Mouse (Mus musculus): ENCODE data around the gene Pde11a. TPM values are rescaled to one million over a fixed set of nuclear protein-coding genes. Genes with fewer than 3 reads are reported as not detected.
A peak's percentile ranks its signal among the peaks of the same experiment; 100 is the strongest.

The Pde11a gene
- polyA plus RNA-seq, 1 experiment, result 0.83 TPM

DNA sequence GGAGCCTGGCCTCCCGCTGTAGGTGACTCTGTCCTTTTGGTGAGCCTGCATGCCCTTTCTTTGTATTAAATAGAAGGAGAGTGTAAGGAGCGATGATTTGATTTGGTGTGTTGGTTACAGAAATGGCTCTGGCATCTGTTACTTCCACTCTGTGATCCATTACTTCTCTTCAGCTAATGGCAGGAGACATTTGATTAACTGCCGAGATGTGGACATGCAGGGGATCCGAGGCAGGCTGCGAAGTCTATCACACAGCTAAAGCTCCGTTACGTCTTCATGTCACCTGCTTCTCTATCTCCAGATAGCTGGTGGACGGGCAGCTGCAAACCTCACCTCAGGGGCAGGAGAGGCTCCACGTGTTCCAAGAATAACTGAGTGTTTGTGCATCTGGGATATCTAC lies 364.4 kb downstream of the Pde11a start:
- TF ChIP-seq CTCF (conservative IDR thresholded peaks at IDR 0.05; ENCODE audit: insufficient read depth, insufficient read length, low read depth, low read length), result no peak
- no peak for TF ChIP-seq POLR2A (IDR thresholded peaks at IDR 0.05; ENCODE audit: low read depth, low read length)
- Histone ChIP-seq H3K27me3 (replicated peaks; ENCODE audit: control insufficient read depth, insufficient read depth, low read length) (no peaks in the 10 kb centered on the region), H3K4me1 (ENCODE audit: control insufficient read depth, insufficient read depth, low read length) (no peaks in the 10 kb centered on the region), H3K4me3 (ENCODE audit: insufficient read depth, low read depth, low read length) (no peak overlapping the region), H3K36me3 (ENCODE audit: control insufficient read depth, insufficient read depth, low read length) (no peaks in the 10 kb centered on the region), H3K27ac (ENCODE audit: insufficient read depth, low read depth, low read length) (no peak overlapping the region)
- DNase-seq, result no peak
- 74% methylated on average over 9 of the region's 9 CpGs for WGBS

- no peaks in the 10 kb centered on the region for H3K36me3 ChIP-seq (ENCODE audit: control insufficient read depth, insufficient read depth, low read length)
- WGBS, result 19% methylated on average over 5 of the region's 5 CpGs
- no peak overlapping the region for H3K27ac ChIP-seq (ENCODE audit: insufficient read depth, low read depth, low read length)
- TF ChIP-seq POLR2A (IDR thresholded peaks at IDR 0.05; ENCODE audit: low read depth, low read length) (no peak), CTCF (conservative IDR thresholded peaks at IDR 0.05; ENCODE audit: insufficient read depth, insufficient read length, low read depth, low read length) (peak; percentile 28)
- H3K4me1 ChIP-seq (ENCODE audit: control insufficient read depth, insufficient read depth, low read length), result no peaks in the 10 kb centered on the region
- H3K27me3 ChIP-seq (replicated peaks; ENCODE audit: control insufficient read depth, insufficient read depth, low read length), result no peaks in the 10 kb centered on the region
- H3K4me3 ChIP-seq (ENCODE audit: insufficient read depth, low read depth, low read length), result no peak overlapping the region
- peak; percentile 77 for DNase-seq
These were observed 373.6 kb downstream of the Pde11a start for GRCm38 (mm10) chr2:75964972-75965371.

DNA sequence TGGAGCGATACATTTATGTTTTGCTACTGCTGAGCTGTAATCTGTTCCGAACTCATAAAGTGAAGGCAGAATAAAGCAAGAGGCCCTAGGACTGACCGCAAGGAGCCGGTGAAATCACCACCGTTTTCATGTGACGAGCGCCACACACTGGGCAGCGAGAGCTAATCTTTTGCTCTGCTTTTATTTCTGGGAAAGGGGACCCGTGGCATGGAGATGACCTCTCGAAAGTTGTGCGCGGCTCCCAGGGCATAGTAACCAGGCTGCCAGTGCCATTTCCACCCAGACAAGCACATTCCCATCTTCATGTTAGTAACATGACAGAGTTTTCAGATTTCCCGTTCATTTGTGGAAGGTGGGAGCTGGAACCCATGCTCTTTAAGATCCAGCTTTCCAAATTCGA lies 374.1 kb downstream of the Pde11a start:
- TF ChIP-seq CTCF (conservative IDR thresholded peaks at IDR 0.05; ENCODE audit: insufficient read depth, insufficient read length, low read depth, low read length) (peak; percentile 62), POLR2A (IDR thresholded peaks at IDR 0.05; ENCODE audit: low read depth, low read length) (no peak)
- DNase-seq, result peak; percentile 63
- WGBS, result 12% methylated on average over 14 of the region's 14 CpGs

DNA sequence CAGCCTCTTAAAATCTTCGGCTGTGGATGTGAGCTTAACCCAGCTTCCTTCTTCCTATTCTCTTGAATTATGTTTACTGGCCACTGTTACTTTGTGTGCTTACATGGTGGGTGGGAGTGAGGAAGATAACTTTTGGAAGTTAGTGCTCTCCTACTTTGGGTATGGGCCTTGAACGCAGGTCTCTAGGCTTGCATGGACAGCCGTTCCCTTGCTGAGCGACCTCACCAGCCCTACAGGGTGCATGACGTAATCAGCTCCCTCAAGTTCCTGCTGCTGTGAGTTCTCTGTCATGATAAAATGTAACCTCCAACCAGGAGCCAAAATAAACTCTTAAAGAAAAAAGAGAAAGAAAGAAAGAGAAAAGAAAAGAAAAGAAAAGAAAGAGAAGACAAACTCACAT lies 374.5 kb downstream of the Pde11a start:
- Histone ChIP-seq H3K27ac (ENCODE audit: insufficient read depth, low read depth, low read length) (no peak overlapping the region), H3K4me3 (ENCODE audit: insufficient read depth, low read depth, low read length) (no peak overlapping the region), H3K27me3 (replicated peaks; ENCODE audit: control insufficient read depth, insufficient read depth, low read length) (no peaks in the 10 kb centered on the region), H3K36me3 (ENCODE audit: control insufficient read depth, insufficient read depth, low read length) (no peaks in the 10 kb centered on the region), H3K4me1 (ENCODE audit: control insufficient read depth, insufficient read depth, low read length) (no peaks in the 10 kb centered on the region)
- DNase-seq, result no peak
- no peak for TF ChIP-seq POLR2A (IDR thresholded peaks at IDR 0.05; ENCODE audit: low read depth, low read length)
- no peak for TF ChIP-seq CTCF (conservative IDR thresholded peaks at IDR 0.05; ENCODE audit: insufficient read depth, insufficient read length, low read depth, low read length)
- WGBS, result 71% methylated on average over 5 of the region's 5 CpGs

More for the DNA sequence above, 374.1 kb downstream of the Pde11a start:
- H3K4me1 ChIP-seq (ENCODE audit: control insufficient read depth, insufficient read depth, low read length), result no peaks in the 10 kb centered on the region
- no peak overlapping the region for H3K27ac ChIP-seq (ENCODE audit: insufficient read depth, low read depth, low read length)
- H3K27me3 ChIP-seq (replicated peaks; ENCODE audit: control insufficient read depth, insufficient read depth, low read length), result no peaks in the 10 kb centered on the region
- no peaks in the 10 kb centered on the region for H3K36me3 ChIP-seq (ENCODE audit: control insufficient read depth, insufficient read depth, low read length)
- H3K4me3 ChIP-seq (ENCODE audit: insufficient read depth, low read depth, low read length), result no peak overlapping the region

GRCm38 (mm10) chr2:75963211-75963840 lies 375.2 kb downstream of the Pde11a start:
- DNase-seq, result no peak
- Histone ChIP-seq H3K27me3 (replicated peaks; ENCODE audit: control insufficient read depth, insufficient read depth, low read length) (no peaks in the 10 kb centered on the region), H3K36me3 (ENCODE audit: control insufficient read depth, insufficient read depth, low read length) (no peaks in the 10 kb centered on the region), H3K4me3 (ENCODE audit: insufficient read depth, low read depth, low read length) (no peak overlapping the region), H3K27ac (ENCODE audit: insufficient read depth, low read depth, low read length) (no peak overlapping the region), H3K4me1 (ENCODE audit: control insufficient read depth, insufficient read depth, low read length) (no peaks in the 10 kb centered on the region)
- WGBS, result 85% methylated on average over 10 of the region's 10 CpGs
- TF ChIP-seq POLR2A (IDR thresholded peaks at IDR 0.05; ENCODE audit: low read depth, low read length), result no peak
- TF ChIP-seq CTCF (conservative IDR thresholded peaks at IDR 0.05; ENCODE audit: insufficient read depth, insufficient read length, low read depth, low read length), result no peak

DNA sequence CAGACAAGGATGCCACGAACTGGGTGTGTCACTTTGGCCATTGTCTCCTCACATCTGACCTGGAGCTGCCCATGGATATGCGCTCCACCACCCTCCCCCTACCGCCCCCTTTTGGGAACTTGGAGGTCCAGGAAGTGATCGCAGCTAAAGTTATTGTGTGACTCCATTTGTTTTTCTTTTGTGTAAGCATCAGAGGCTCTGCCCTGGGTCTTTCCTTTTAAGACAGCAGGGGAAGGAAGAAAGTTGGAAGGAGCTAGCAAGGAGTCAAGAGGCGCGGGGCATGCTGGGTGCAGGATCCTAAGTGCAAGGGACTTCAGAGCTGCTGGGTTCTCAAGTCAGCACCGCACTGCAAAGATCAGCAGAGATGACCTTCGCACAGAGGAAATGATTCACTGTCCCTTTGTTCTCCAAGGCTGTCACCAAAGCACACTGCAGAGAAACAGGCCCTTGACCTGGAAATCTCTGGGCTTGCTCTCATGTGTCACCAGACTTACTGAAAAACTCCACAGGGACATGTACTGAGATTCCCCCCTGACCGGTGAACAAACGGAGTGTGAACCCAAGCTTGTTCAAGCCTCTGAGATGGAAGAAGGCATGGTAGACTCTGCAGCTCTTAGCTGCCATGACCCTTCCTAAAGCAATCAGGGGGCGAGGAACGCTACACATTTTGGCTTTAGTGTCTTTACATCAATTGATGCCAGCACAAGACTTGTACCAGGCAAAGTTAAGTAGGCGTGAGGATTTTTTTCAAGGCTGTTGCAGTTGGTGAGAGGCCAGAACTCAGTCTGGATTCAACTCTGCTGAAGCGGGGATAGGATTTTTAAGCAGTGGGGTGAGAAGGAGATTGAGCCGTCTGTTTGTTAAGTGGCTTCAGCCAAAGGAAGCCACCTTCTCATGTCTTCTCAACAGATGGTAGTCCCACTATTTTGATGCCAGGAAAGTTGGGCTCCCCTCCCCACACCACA lies 377.9 kb downstream of the Pde11a start:
- Histone ChIP-seq H3K36me3 (ENCODE audit: control insufficient read depth, insufficient read depth, low read length) (no peaks in the 10 kb centered on the region), H3K4me3 (ENCODE audit: insufficient read depth, low read depth, low read length) (no peak overlapping the region), H3K4me1 (ENCODE audit: control insufficient read depth, insufficient read depth, low read length) (no peaks in the 10 kb centered on the region), H3K27ac (ENCODE audit: insufficient read depth, low read depth, low read length) (no peak overlapping the region; the same call in 1 of the 2 replicates), H3K27me3 (replicated peaks; ENCODE audit: control insufficient read depth, insufficient read depth, low read length) (no peaks in the 10 kb centered on the region)
- no peak for TF ChIP-seq CTCF (conservative IDR thresholded peaks at IDR 0.05; ENCODE audit: insufficient read depth, insufficient read length, low read depth, low read length)
- no peak for TF ChIP-seq POLR2A (IDR thresholded peaks at IDR 0.05; ENCODE audit: low read depth, low read length)
- peak; percentile 57 for DNase-seq
- WGBS, result 58% methylated on average over 15 of the region's 15 CpGs

DNA sequence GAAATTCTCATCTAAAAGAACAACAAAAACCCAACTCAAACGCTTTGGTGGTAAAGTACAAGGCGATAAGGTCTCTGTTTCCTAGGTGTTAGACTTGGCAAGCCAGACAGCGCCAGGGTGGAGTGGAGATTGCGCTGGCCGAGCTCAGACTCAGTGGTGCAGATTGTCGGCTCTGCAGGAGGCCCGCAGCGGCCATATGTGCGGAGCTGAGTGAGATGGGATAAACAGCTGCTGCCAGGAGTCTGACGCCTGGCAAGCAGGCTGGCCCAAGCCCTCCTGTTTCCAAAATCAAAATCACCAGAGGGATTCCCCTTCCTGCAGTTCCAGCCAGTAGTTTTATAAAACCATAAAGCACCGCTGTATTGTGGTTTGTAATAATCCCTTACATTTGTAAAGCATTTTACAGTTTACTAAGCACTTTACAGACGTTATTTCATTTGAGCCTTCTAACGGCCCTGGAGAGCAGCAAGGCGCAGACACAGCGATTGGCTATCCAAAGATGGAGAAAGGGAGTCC lies 378.7 kb downstream of the Pde11a start:
- H3K4me3 ChIP-seq (ENCODE audit: insufficient read depth, low read depth, low read length), result no peak overlapping the region
- H3K27me3 ChIP-seq (replicated peaks; ENCODE audit: control insufficient read depth, insufficient read depth, low read length), result no peaks in the 10 kb centered on the region
- WGBS, result 52% methylated on average over 15 of the region's 15 CpGs
- no peak for TF ChIP-seq CTCF (conservative IDR thresholded peaks at IDR 0.05; ENCODE audit: insufficient read depth, insufficient read length, low read depth, low read length)
- no peak for TF ChIP-seq POLR2A (IDR thresholded peaks at IDR 0.05; ENCODE audit: low read depth, low read length)
- no peak for DNase-seq
- no peaks in the 10 kb centered on the region for H3K4me1 ChIP-seq (ENCODE audit: control insufficient read depth, insufficient read depth, low read length)
- no peak overlapping the region for H3K27ac ChIP-seq (ENCODE audit: insufficient read depth, low read depth, low read length)
- H3K36me3 ChIP-seq (ENCODE audit: control insufficient read depth, insufficient read depth, low read length), result no peaks in the 10 kb centered on the region
